Mouse (Mus musculus): ENCODE data around the gene Chrm3. TPM values are rescaled to one million over a fixed set of nuclear protein-coding genes. Genes with fewer than 3 reads are reported as not detected.
"Not testable (repeated sequence)": the region's sequence is repeated elsewhere in the genome, so short reads cannot be mapped to it uniquely, and the experiment has no call there.

Gene Chrm3
- 1.7 and 1.8 TPM in 2 replicates for polyA plus RNA-seq (2012; rRNA removed)

GRCm38 (mm10) chr13:10360777-10361176 is at the start of gene Chrm3:
Chrm3 (minus strand) TSS chr13:10360847.
- under 1% methylated on average over 18 of the region's 18 CpGs for WGBS
- TF ChIP-seq POLR2A (IDR thresholded peaks at IDR 0.05; ENCODE audit: borderline replicate concordance, extremely low read depth, low read depth, low read length) (no peak), CTCF (IDR thresholded peaks at IDR 0.05; ENCODE audit: insufficient read depth, low read length) (0 out of 2 replicates have a peak, but pooled peaks have one; percentile 1)
- peak; percentile 41 for DNase-seq
- peak within 1 kb of the TSS; percentile 59 for H3K4me3 ChIP-seq (replicated peaks; ENCODE audit: extremely low read depth, low read depth, low read length)
- H3K4me1 ChIP-seq (ENCODE audit: control insufficient read depth, insufficient read depth, low read length), result peaks cover 3% of the 10 kb centered on the region; the same call in 1 of the 2 replicates

- no peak for TF ChIP-seq POLR2A (IDR thresholded peaks at IDR 0.05; ENCODE audit: borderline replicate concordance, extremely low read depth, low read depth, low read length)
- no peak for TF ChIP-seq CTCF (IDR thresholded peaks at IDR 0.05; ENCODE audit: insufficient read depth, low read length)
- DNase-seq, result no peak
- WGBS, result 86% methylated on average over 2 of the region's 2 CpGs
- H3K4me1 ChIP-seq (ENCODE audit: control insufficient read depth, insufficient read depth, low read length), result no peaks in the 10 kb centered on the region
- H3K4me3 ChIP-seq (replicated peaks; ENCODE audit: extremely low read depth, low read depth, low read length), result no peak overlapping the region
Measured at GRCm38 (mm10) chr13:10394364-10394763, 33.7 kb upstream of the Chrm3 start.

GRCm38 (mm10) chr13:10375487-10375886 is 14.8 kb upstream of the Chrm3 start:
- DNase-seq; H3K4me3 ChIP-seq (replicated peaks; ENCODE audit: extremely low read depth, low read depth, low read length); H3K4me1 ChIP-seq (ENCODE audit: control insufficient read depth, insufficient read depth, low read length): not testable (repeated sequence)

GRCm38 (mm10) chr13:10360199-10360694 is 400 bp downstream of the Chrm3 start:
- DNase-seq, result peak; percentile 33
- Histone ChIP-seq H3K4me1 (ENCODE audit: control insufficient read depth, insufficient read depth, low read length) (peaks cover 3% of the 10 kb centered on the region; the same call in 1 of the 2 replicates), H3K4me3 (replicated peaks; ENCODE audit: extremely low read depth, low read depth, low read length) (peak overlapping the region; percentile 53)
- WGBS, result under 1% methylated on average over 60 of the region's 60 CpGs
- TF ChIP-seq CTCF (IDR thresholded peaks at IDR 0.05; ENCODE audit: insufficient read depth, low read length), result no peak

GRCm38 (mm10) chr13:10359516-10360198 is 990 bp downstream of the Chrm3 start:
- Histone ChIP-seq H3K4me3 (replicated peaks; ENCODE audit: extremely low read depth, low read depth, low read length) (peak overlapping the region; percentile 53), H3K4me1 (ENCODE audit: control insufficient read depth, insufficient read depth, low read length) (peaks cover 3% of the 10 kb centered on the region; the same call in 1 of the 2 replicates)
- DNase-seq, result peak; percentile 27
- WGBS, result 4% methylated on average over 26 of the region's 26 CpGs
- TF ChIP-seq CTCF (IDR thresholded peaks at IDR 0.05; ENCODE audit: insufficient read depth, low read length) (no peak), POLR2A (IDR thresholded peaks at IDR 0.05; ENCODE audit: borderline replicate concordance, extremely low read depth, low read depth, low read length) (no peak)

DNA sequence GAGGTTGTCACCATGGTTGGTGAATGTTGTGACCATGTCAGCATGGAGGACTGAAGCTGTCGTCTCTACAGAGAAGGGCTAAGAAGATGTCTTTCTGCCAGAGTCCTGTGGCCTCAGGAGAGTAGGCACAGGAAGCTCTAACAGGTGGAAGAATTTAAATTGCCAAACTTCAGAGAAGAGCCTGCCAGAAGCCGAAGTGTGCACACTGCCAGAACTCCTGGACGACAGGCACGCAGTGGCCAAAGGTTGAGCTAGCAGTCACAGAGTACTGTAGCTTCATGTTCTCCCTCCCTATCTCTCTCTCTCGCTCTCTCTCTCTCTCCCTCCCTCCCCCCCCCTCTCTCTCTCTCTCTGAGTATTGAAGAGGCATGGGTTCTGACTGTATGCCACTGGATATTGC is 4.9 kb downstream of the Chrm3 start:
- no peak for DNase-seq
- no peaks in the 10 kb centered on the region for H3K4me1 ChIP-seq (ENCODE audit: control insufficient read depth, insufficient read depth, low read length)
- WGBS, result 87% methylated on average over 5 of the region's 5 CpGs
- TF ChIP-seq POLR2A (IDR thresholded peaks at IDR 0.05; ENCODE audit: borderline replicate concordance, extremely low read depth, low read depth, low read length) (no peak), CTCF (IDR thresholded peaks at IDR 0.05; ENCODE audit: insufficient read depth, low read length) (no peak)
- no peak overlapping the region for H3K4me3 ChIP-seq (replicated peaks; ENCODE audit: extremely low read depth, low read depth, low read length)

DNA sequence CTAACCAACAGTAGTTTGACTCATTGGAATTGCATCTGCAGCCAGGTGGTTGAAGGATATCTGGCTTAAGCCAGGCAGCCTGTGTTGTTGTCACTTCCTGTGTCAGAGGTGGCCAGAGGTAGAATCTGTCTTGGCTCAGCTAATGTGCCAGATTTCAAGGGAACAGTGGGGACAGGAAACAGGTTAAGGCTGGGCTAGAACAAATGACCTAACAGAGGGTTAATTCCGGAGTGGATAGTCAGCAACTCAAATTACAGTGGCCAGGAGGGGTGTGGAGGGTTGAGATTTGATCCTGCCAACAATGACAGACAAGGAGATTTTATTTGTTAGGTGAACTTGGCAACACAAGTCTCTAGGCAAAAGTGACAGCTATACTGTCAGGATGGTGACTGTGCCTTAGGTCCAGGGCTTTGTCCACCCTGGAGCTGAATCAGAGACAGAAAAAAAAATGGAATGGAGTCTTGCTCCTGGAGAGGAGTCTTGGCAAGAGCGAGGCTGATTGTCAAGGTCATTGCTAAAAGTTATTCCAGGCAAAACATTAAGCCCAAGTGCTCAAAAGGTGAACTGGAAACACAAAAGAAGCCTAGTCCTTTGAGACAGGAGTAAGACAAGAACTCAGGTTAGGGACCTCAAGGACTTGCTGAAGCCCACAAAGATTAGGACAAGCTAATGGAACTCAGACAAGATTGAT is 5.6 kb downstream of the Chrm3 start:
- H3K4me1 ChIP-seq (ENCODE audit: control insufficient read depth, insufficient read depth, low read length), result no peaks in the 10 kb centered on the region
- no peak for DNase-seq

DNA sequence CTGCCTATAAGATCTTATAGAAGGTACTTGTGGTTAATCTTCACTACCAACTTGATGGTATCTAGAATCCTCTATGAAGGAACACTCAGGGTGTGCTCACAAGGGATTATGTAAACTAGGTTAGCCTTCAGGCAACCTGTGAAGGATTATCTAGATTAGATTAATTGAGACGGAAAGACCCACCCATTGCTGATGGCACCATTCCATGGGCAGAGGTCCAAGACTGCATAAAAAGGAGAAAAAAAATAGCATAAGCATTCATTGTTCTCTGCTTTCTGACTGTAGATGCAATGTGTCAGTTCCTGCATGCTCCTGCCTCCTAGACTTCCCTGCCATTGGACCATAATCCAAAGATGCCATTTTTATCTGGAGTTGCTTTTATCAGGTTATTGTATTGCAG is 8.5 kb downstream of the Chrm3 start:
- DNase-seq, result no peak
- 52% methylated on average over 1 of the region's 1 CpGs for WGBS

More for the DNA sequence above, 5.6 kb downstream of the Chrm3 start:
- WGBS, result 68% methylated on average over 2 of the region's 2 CpGs
- TF ChIP-seq POLR2A (IDR thresholded peaks at IDR 0.05; ENCODE audit: borderline replicate concordance, extremely low read depth, low read depth, low read length) (no peak), CTCF (IDR thresholded peaks at IDR 0.05; ENCODE audit: insufficient read depth, low read length) (no peak)
- no peak overlapping the region for H3K4me3 ChIP-seq (replicated peaks; ENCODE audit: extremely low read depth, low read depth, low read length)

GRCm38 (mm10) chr13:10344362-10344761 is 16.3 kb downstream of the Chrm3 start:
- WGBS, result 52% methylated on average over 5 of the region's 5 CpGs
- no peak for DNase-seq
- Histone ChIP-seq H3K4me1 (ENCODE audit: control insufficient read depth, insufficient read depth, low read length) (no peaks in the 10 kb centered on the region), H3K4me3 (replicated peaks; ENCODE audit: extremely low read depth, low read depth, low read length) (no peak overlapping the region)
- TF ChIP-seq POLR2A (IDR thresholded peaks at IDR 0.05; ENCODE audit: borderline replicate concordance, extremely low read depth, low read depth, low read length), result no peak
- TF ChIP-seq CTCF (IDR thresholded peaks at IDR 0.05; ENCODE audit: insufficient read depth, low read length), result no peak

More for the DNA sequence above, 8.5 kb downstream of the Chrm3 start:
- no peak overlapping the region for H3K4me3 ChIP-seq (replicated peaks; ENCODE audit: extremely low read depth, low read depth, low read length)
- no peaks in the 10 kb centered on the region for H3K4me1 ChIP-seq (ENCODE audit: control insufficient read depth, insufficient read depth, low read length)
- TF ChIP-seq POLR2A (IDR thresholded peaks at IDR 0.05; ENCODE audit: borderline replicate concordance, extremely low read depth, low read depth, low read length) (no peak), CTCF (IDR thresholded peaks at IDR 0.05; ENCODE audit: insufficient read depth, low read length) (no peak)

DNA sequence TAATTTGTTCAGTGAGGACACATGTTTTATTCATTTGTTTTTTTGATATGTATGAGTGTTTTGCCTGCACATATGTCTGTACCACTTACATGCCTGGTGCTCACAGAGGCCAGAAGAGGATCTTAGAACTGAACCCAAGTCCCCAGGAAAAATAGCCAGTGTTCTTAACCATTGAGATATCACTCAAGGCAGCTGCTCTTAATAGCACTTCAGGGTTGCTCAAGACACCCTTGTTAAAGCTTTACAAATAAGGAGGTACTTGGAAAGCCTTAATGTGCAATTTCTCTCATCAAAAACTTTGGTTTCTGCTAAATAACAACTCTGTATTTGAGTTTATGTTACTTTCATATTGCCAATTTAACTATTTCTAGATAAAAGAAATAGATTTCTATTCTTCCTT is 25.1 kb downstream of the Chrm3 start:
- TF ChIP-seq POLR2A (IDR thresholded peaks at IDR 0.05; ENCODE audit: borderline replicate concordance, extremely low read depth, low read depth, low read length) (no peak), CTCF (IDR thresholded peaks at IDR 0.05; ENCODE audit: insufficient read depth, low read length) (no peak)
- no peak overlapping the region for H3K4me3 ChIP-seq (replicated peaks; ENCODE audit: extremely low read depth, low read depth, low read length)
- H3K4me1 ChIP-seq (ENCODE audit: control insufficient read depth, insufficient read depth, low read length), result no peaks in the 10 kb centered on the region
- no peak for DNase-seq

Measured in lung, adult 2 months (tissue).